Mouse (Mus musculus) liver, adult 2 months (tissue): ENCODE measurements around the gene Nudcd3. TPM values are rescaled to one million over a fixed set of nuclear protein-coding genes. Genes with fewer than 3 reads are reported as not detected.
A peak's percentile ranks its signal among the peaks of the same experiment; 100 is the strongest.

Experiments used
- DNase-seq: peaks from one replicate; pipeline ENCODE4 v3.0.0-alpha.2; 2011; ENCODE audit warnings: low read depth, low spot score; ENCODE audit errors: extremely low read depth
- H3K27ac ChIP-seq: fragments of 200-500 bp; replicated peaks from 2 replicates; pipeline ENCODE4 v1.5.1; 2012; ENCODE audit warnings: low read depth, mild to moderate bottlenecking, control low read depth, inconsistent platforms, low read length; ENCODE audit not compliant: insufficient read depth
- H3K27me3 ChIP-seq: fragments of 200-500 bp; 2 replicates; pipeline ENCODE4 v1.6.1; 2012; ENCODE audit warnings: mild to moderate bottlenecking, moderate library complexity, low read length, inconsistent platforms; ENCODE audit not compliant: control insufficient read depth, insufficient read depth
- H3K36me3 ChIP-seq: fragments of 200-500 bp; 2 replicates; pipeline ENCODE4 v1.6.1; 2012; ENCODE audit warnings: low read length, inconsistent platforms; ENCODE audit not compliant: control insufficient read depth, insufficient read depth
- H3K4me1 ChIP-seq: fragments of 200-500 bp; 2 replicates; pipeline ENCODE4 v1.6.1; 2011; ENCODE audit warnings: low read length; ENCODE audit not compliant: control insufficient read depth, insufficient read depth
- H3K4me3 ChIP-seq: fragments of 200-500 bp; 2 replicates; pipeline ENCODE4 v1.5.1; 2011; ENCODE audit warnings: low read depth, mild to moderate bottlenecking, control low read depth, low read length, moderate library complexity; ENCODE audit not compliant: insufficient read depth
- H3K79me2 ChIP-seq: fragments of 200-500 bp; 2 replicates; pipeline ENCODE4 v1.6.1; 2012; ENCODE audit warnings: inconsistent platforms, mild to moderate bottlenecking, low read length, moderate library complexity; ENCODE audit not compliant: control insufficient read depth, insufficient read depth
- H3K9ac ChIP-seq: fragments of 200-500 bp; 2 replicates; pipeline ENCODE4 v1.6.1; 2012; ENCODE audit warnings: low read depth, mild to moderate bottlenecking, control low read depth, inconsistent platforms, low read length
- CTCF ChIP-seq: fragments of 200-500 bp; IDR thresholded peaks from 2 replicates; pipeline ENCODE4 v1.5.1; 2011; ENCODE audit warnings: low read depth, low read length, control low read depth
- POLR2A ChIP-seq: fragments of 200-500 bp; IDR thresholded peaks from 2 replicates; pipeline ENCODE4 v1.6.1; 2011; ENCODE audit warnings: low read length, control low read depth; ENCODE audit not compliant: insufficient read depth; ENCODE audit errors: extremely low read depth
- WGBS: fragments of 180-500 bp; shearing (Covaris S2); methylation state at CpG from one replicate; pipeline ENCODE4 v1.1.7; 2018; 5-methylcytosine and 5-hydroxymethylcytosine counted together
- polyA plus RNA-seq: library from polyadenylated mRNA; depleted of rRNA; stranded (reverse); fragments of >200 nt; gene quantifications from 2 replicates; pipeline ENCODE4 v1.2.3, GENCODE M21; 2012
- total RNA-seq: library from RNA; depleted of rRNA; stranded (reverse); fragments of >200 nt; gene quantifications from 2 replicates; pipeline ENCODE4 v1.2.3, GENCODE M21; 2014

The Nudcd3 gene
- total and polyA plus RNA-seq, 2 experiments: 10.6 to 16.7 TPM

DNA sequence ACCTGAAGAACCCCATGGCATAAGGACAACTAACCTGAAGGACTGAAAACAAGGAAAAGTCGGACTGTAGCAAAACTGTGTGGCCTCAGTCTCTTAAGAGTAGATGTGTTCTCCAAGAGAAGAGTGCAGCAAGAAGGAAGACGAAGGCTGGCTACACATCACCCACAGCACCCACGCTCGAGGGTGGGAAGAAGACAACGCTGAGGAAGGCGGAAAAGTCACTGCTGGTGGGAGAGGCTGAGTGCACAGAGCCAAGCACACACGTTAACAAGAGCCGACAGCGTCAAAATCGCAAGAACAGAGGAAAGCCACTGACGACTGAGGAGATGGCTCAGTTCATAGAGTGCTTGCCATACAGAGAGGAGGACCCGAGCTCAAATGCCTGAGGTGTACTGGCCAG lies 36.5 kb downstream of the Nudcd3 start:
- no peak overlapping the region for H3K4me3 ChIP-seq
- H3K79me2 ChIP-seq: peaks cover 15% of the 10 kb centered on the region; the same call in 1 of the 2 replicates
- H3K9ac ChIP-seq: no peak overlapping the region
- H3K27me3 ChIP-seq: no peaks in the 10 kb centered on the region
- H3K36me3 ChIP-seq: no peaks in the 10 kb centered on the region
- 89% methylated on average over 12 of the region's 12 CpGs for WGBS
- no peak for DNase-seq
- no peak for TF ChIP-seq POLR2A
- no peak for TF ChIP-seq CTCF
- H3K4me1 ChIP-seq: peaks cover 30% of the 10 kb centered on the region
- no peak overlapping the region for H3K27ac ChIP-seq

DNA sequence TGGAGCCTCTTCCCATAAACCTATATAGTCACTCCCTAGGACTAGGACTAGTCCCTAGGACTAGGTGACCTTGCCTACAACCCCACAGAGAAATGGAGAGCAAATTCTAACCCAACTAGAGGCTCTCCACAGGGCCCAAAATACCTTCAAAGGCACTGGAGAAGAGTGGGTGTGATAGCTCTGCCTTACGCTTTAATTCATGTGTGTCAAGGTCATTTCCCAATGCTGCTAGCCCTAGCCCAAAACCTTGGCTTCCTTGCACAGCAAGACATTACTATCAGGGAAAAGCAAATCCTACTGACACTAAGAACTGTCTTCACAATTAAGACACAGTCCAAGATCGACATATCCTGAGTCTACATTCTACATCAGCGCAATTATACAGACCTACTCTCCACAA lies 37.2 kb downstream of the Nudcd3 start:
- no peaks in the 10 kb centered on the region for H3K27me3 ChIP-seq
- peaks cover 11% of the 10 kb centered on the region; the same call in 1 of the 2 replicates for H3K79me2 ChIP-seq
- H3K4me3 ChIP-seq: no peak overlapping the region
- H3K36me3 ChIP-seq: no peaks in the 10 kb centered on the region
- WGBS: 95% methylated on average over 3 of the region's 3 CpGs
- DNase-seq: no peak
- no peak overlapping the region for H3K27ac ChIP-seq
- H3K9ac ChIP-seq: no peak overlapping the region
- H3K4me1 ChIP-seq: peaks cover 32% of the 10 kb centered on the region
- TF ChIP-seq POLR2A (no peak), CTCF (no peak)

GRCm38 (mm10) chr11:6161549-6161948 lies 38.7 kb downstream of the Nudcd3 start:
- H3K4me3 ChIP-seq: no peak overlapping the region
- DNase-seq: peak; percentile 49
- no peaks in the 10 kb centered on the region for H3K27me3 ChIP-seq
- no peaks in the 10 kb centered on the region for H3K36me3 ChIP-seq
- no peak overlapping the region for H3K9ac ChIP-seq
- TF ChIP-seq POLR2A: no peak
- TF ChIP-seq CTCF: no peak
- H3K27ac ChIP-seq: no peak overlapping the region; the same call in 1 of the 2 replicates
- H3K79me2 ChIP-seq: peaks cover 15% of the 10 kb centered on the region; the same call in 1 of the 2 replicates
- H3K4me1 ChIP-seq: peaks cover 34% of the 10 kb centered on the region

GRCm38 (mm10) chr11:6160663-6161271 lies 39.4 kb downstream of the Nudcd3 start:
- H3K36me3 ChIP-seq: no peaks in the 10 kb centered on the region
- no peak overlapping the region for H3K4me3 ChIP-seq
- H3K27me3 ChIP-seq: no peaks in the 10 kb centered on the region
- WGBS: 23% methylated on average over 3 of the region's 3 CpGs
- peaks cover 18% of the 10 kb centered on the region; the same call in 1 of the 2 replicates for H3K79me2 ChIP-seq
- no peak for TF ChIP-seq POLR2A
- TF ChIP-seq CTCF: no peak
- peak overlapping the region; percentile 87 for H3K27ac ChIP-seq
- H3K9ac ChIP-seq: no peak overlapping the region
- peaks cover 31% of the 10 kb centered on the region for H3K4me1 ChIP-seq
- peak; percentile 61 for DNase-seq

- H3K27me3 ChIP-seq: no peaks in the 10 kb centered on the region
These were observed 40.4 kb downstream of the Nudcd3 start for GRCm38 (mm10) chr11:6159704-6160275.

DNA sequence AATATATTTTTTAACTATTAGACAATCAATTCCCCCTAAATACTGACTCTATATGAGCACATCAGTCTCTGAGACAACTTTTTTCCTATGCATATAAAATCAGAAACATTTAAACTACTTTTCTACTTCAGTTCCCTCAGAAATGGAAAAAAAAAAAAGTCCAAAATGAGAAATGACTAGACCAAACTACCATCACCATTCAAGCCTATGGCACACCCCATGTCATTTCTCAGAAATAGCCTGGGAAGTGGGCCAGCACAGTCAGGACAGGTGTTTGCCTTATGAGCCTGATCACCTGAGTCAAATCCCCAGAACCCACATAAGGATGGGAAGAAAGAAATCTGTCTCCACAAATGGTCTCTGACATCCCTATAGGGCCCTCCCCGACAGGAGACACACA lies 41.7 kb downstream of the Nudcd3 start:
- H3K27ac ChIP-seq: peak overlapping the region; percentile 49
- peak; percentile 60 for DNase-seq

More at GRCm38 (mm10) chr11:6159704-6160275, 40.4 kb downstream of the Nudcd3 start:
- H3K36me3 ChIP-seq: no peaks in the 10 kb centered on the region
- TF ChIP-seq POLR2A: no peak
- TF ChIP-seq CTCF: no peak
- WGBS: 19% methylated on average over 4 of the region's 4 CpGs
- H3K27ac ChIP-seq: peak overlapping the region; percentile 87
- H3K4me3 ChIP-seq: peak overlapping the region; percentile 19; the same call in 1 of the 2 replicates
- peak overlapping the region; percentile 16; the same call in 1 of the 2 replicates for H3K9ac ChIP-seq
- peaks cover 25% of the 10 kb centered on the region for H3K4me1 ChIP-seq
- peaks cover 17% of the 10 kb centered on the region; the same call in 1 of the 2 replicates for H3K79me2 ChIP-seq
- DNase-seq: peak; percentile 95

More for the DNA sequence above, 41.7 kb downstream of the Nudcd3 start:
- Histone ChIP-seq H3K36me3 (no peaks in the 10 kb centered on the region), H3K4me1 (peaks cover 24% of the 10 kb centered on the region), H3K4me3 (no peak overlapping the region), H3K79me2 (peaks cover 19% of the 10 kb centered on the region), H3K27me3 (no peaks in the 10 kb centered on the region), H3K9ac (no peak overlapping the region)
- TF ChIP-seq CTCF: no peak
- no peak for TF ChIP-seq POLR2A
- WGBS: 85% methylated on average over 1 of the region's 1 CpGs
